Mouse (Mus musculus) hindbrain, postnatal 0 days (tissue): ENCODE measurements around the gene Cnst. TPM values are rescaled to one million over a fixed set of nuclear protein-coding genes. Genes with fewer than 3 reads are reported as not detected.

Experiments
- ATAC-seq: fragments of 200-750 bp; cut with Nextera tagmentation; 2 replicates; pipeline ENCODE4 v1.8.0; 2017; ENCODE audit warnings: mild to moderate bottlenecking, moderate TSS enrichment, moderate library complexity
- DNase-seq: peaks from one replicate; pipeline ENCODE4 v3.0.0-alpha.2; 2015; ENCODE audit warnings: low spot score
- H3K27ac ChIP-seq: fragments of 300-500 bp; sonication (generic); 2 replicates; pipeline ENCODE4 v1.5.1; 2014; ENCODE audit warnings: mild to moderate bottlenecking
- H3K27me3 ChIP-seq: fragments of 300-500 bp; sonication (generic); 2 replicates; pipeline ENCODE4 v1.6.1; 2014; ENCODE audit warnings: low read length, mixed read lengths; ENCODE audit not compliant: insufficient read depth
- H3K36me3 ChIP-seq: fragments of 300-500 bp; sonication (generic); 2 replicates; pipeline ENCODE4 v1.6.1; 2014; ENCODE audit warnings: low read length, mixed read lengths; ENCODE audit not compliant: insufficient read depth
- H3K4me1 ChIP-seq: fragments of 300-500 bp; sonication (generic); 2 replicates; pipeline ENCODE4 v1.6.1; 2014; ENCODE audit warnings: antibody characterized with exemption, low read length, mixed read lengths; ENCODE audit not compliant: insufficient read depth
- H3K4me2 ChIP-seq: fragments of 300-500 bp; sonication (generic); 2 replicates; pipeline ENCODE4 v1.6.1; 2014; ENCODE audit warnings: low read depth, mild to moderate bottlenecking, low read length, moderate library complexity, mixed read lengths
- H3K4me3 ChIP-seq: fragments of 300-500 bp; sonication (generic); 2 replicates; pipeline ENCODE4 v1.5.1; 2014; ENCODE audit warnings: low read length
- H3K9ac ChIP-seq: fragments of 300-500 bp; sonication (generic); replicated peaks from 2 replicates; pipeline ENCODE4 v1.6.1; 2014; ENCODE audit warnings: mild to moderate bottlenecking, low read length, moderate library complexity, mixed read lengths
- H3K9me3 ChIP-seq: fragments of 300-500 bp; sonication (generic); 2 replicates; pipeline ENCODE4 v1.6.1; 2016; ENCODE audit warnings: low read length, mixed read lengths
- CTCF ChIP-seq: IDR thresholded peaks from 2 replicates; pipeline ENCODE4 v1.5.1; 2016; ENCODE audit warnings: antibody characterized with exemption, control low read depth, low read depth
- WGBS: fragments of 180-500 bp; shearing (Covaris S2); extraction: QIAGEN DNeasy Blood & Tissue Kit; methylation state at CpG from one replicate; pipeline ENCODE4 v1.1.7; 2014; 5-methylcytosine and 5-hydroxymethylcytosine counted together
- polyA plus RNA-seq: library from polyadenylated mRNA; unstranded; fragments of >200 nt; fragmentation: Nextera tagmentation; extraction: Ambion mirVana; gene quantifications from 2 replicates; pipeline ENCODE4 v1.2.1, GENCODE M21; 2015
- total RNA-seq: library from RNA; depleted of rRNA; stranded (reverse); fragments of >200 nt; gene quantifications from 2 replicates; pipeline ENCODE4 v1.2.3, GENCODE M21; 2014

The Cnst gene
- total and polyA plus RNA-seq, 2 experiments from 2014 or later = 16.3 to 30.2 TPM

- WGBS = 40% methylated on average over 4 of the region's 4 CpGs
- Histone ChIP-seq H3K4me1 (no peaks in the 10 kb centered on the region), H3K4me3 (no peak overlapping the region), H3K4me2 (no peak overlapping the region), H3K36me3 (no peaks in the 10 kb centered on the region), H3K27me3 (no peaks in the 10 kb centered on the region), H3K9me3 (no peaks in the 10 kb centered on the region), H3K9ac (no peak overlapping the region), H3K27ac (no peak overlapping the region)
- no peak for TF ChIP-seq CTCF
- DNase-seq (peak; percentile 28), ATAC-seq (peak; percentile 68; the same call in 1 of the 2 replicates)
Measured at GRCm38 (mm10) chr1:179588230-179588629, 42.1 kb downstream of the Cnst start.

- DNase-seq = peak; percentile 52
- Histone ChIP-seq H3K4me3 (no peak overlapping the region), H3K9me3 (no peaks in the 10 kb centered on the region), H3K27me3 (no peaks in the 10 kb centered on the region), H3K4me1 (no peaks in the 10 kb centered on the region), H3K4me2 (0 out of 2 replicates have a peak overlapping the region, but pooled peaks have one; percentile 28), H3K9ac (no peak overlapping the region), H3K27ac (no peak overlapping the region), H3K36me3 (no peaks in the 10 kb centered on the region)
- 61% methylated on average over 12 of the region's 12 CpGs for WGBS
- ATAC-seq = peak; percentile 51; the same call in 1 of the 2 replicates
- no peak for TF ChIP-seq CTCF
Measured at GRCm38 (mm10) chr1:179591639-179592038, 45.5 kb downstream of the Cnst start.

GRCm38 (mm10) chr1:179592143-179592542 lies 46.0 kb downstream of the Cnst start:
- 85% methylated on average over 2 of the region's 2 CpGs for WGBS
- Histone ChIP-seq H3K9me3 (no peaks in the 10 kb centered on the region), H3K4me3 (no peak overlapping the region), H3K4me2 (no peak overlapping the region), H3K4me1 (no peaks in the 10 kb centered on the region), H3K9ac (no peak overlapping the region), H3K27ac (no peak overlapping the region), H3K27me3 (no peaks in the 10 kb centered on the region), H3K36me3 (no peaks in the 10 kb centered on the region)
- no peak for DNase-seq
- no peak for TF ChIP-seq CTCF
- ATAC-seq = no peak

GRCm38 (mm10) chr1:179592972-179593371 lies 46.8 kb downstream of the Cnst start:
- TF ChIP-seq CTCF = peak; percentile 43; the same call in 1 of the 2 replicates
- no peak for DNase-seq

GRCm38 (mm10) chr1:179598386-179598785 lies 52.2 kb downstream of the Cnst start:
- Histone ChIP-seq H3K4me3 (no peak overlapping the region), H3K4me1 (no peaks in the 10 kb centered on the region), H3K36me3 (no peaks in the 10 kb centered on the region), H3K4me2 (no peak overlapping the region), H3K9me3 (no peaks in the 10 kb centered on the region), H3K27me3 (no peaks in the 10 kb centered on the region), H3K9ac (no peak overlapping the region), H3K27ac (no peak overlapping the region)
- DNase-seq (no peak), ATAC-seq (no peak)
- no peak for TF ChIP-seq CTCF
- WGBS = 83% methylated on average over 6 of the region's 6 CpGs

More at GRCm38 (mm10) chr1:179592972-179593371, 46.8 kb downstream of the Cnst start:
- no peaks in the 10 kb centered on the region for H3K27me3 ChIP-seq
- no peaks in the 10 kb centered on the region for H3K36me3 ChIP-seq
- H3K4me2 ChIP-seq = no peak overlapping the region
- no peaks in the 10 kb centered on the region for H3K9me3 ChIP-seq
- no peak overlapping the region for H3K4me3 ChIP-seq
- 72% methylated on average over 7 of the region's 7 CpGs for WGBS
- ATAC-seq = no peak
- no peak overlapping the region for H3K9ac ChIP-seq
- no peaks in the 10 kb centered on the region for H3K4me1 ChIP-seq
- H3K27ac ChIP-seq = no peak overlapping the region

GRCm38 (mm10) chr1:179604526-179604925 lies 58.4 kb downstream of the Cnst start:
- no peak for ATAC-seq
- Histone ChIP-seq H3K27me3 (no peaks in the 10 kb centered on the region), H3K4me3 (no peak overlapping the region), H3K36me3 (no peaks in the 10 kb centered on the region), H3K9me3 (no peaks in the 10 kb centered on the region), H3K9ac (no peak overlapping the region), H3K4me2 (no peak overlapping the region), H3K4me1 (no peaks in the 10 kb centered on the region), H3K27ac (no peak overlapping the region)
- DNase-seq = no peak
- no peak for TF ChIP-seq CTCF
- 60% methylated on average over 3 of the region's 3 CpGs for WGBS

GRCm38 (mm10) chr1:179606004-179606723 lies 60.0 kb downstream of the Cnst start:
- 90% methylated on average over 9 of the region's 9 CpGs for WGBS
- H3K4me3 ChIP-seq = no peak overlapping the region
- H3K27ac ChIP-seq = no peak overlapping the region
- no peak overlapping the region for H3K9ac ChIP-seq
- DNase-seq (no peak), ATAC-seq (no peak)
- H3K9me3 ChIP-seq = no peaks in the 10 kb centered on the region
- no peak for TF ChIP-seq CTCF
- no peaks in the 10 kb centered on the region for H3K27me3 ChIP-seq
- no peaks in the 10 kb centered on the region for H3K4me1 ChIP-seq
- H3K4me2 ChIP-seq = no peak overlapping the region
- peaks cover 8% of the 10 kb centered on the region for H3K36me3 ChIP-seq
